Comparison of ENCODE assay signal across 11 mouse cellular contexts in genomic region chr9:66863456-66863855, GRCm38 (mm10). TPM values are rescaled to one million over a fixed set of nuclear protein-coding genes. Genes with fewer than 3 reads are reported as not detected.
DNase-seq lines count a peak whose midpoint lies in the region; ATAC-seq and TF ChIP-seq lines count a peak whose summit lies in the region.
"Had no signal": no experiment of that assay in that cellular context is flagged by ENCODE, and none has a peak within 500 bp of the region (broad histone marks: within the 10 kb centered on the region; RNA-seq: fewer than 3 reads in every experiment).

No protein-coding gene starts in this region.

- H3K4me1 ChIP-seq in hindbrain, embryonic 14.5 days (replicated peaks; ENCODE audit: control insufficient read depth, insufficient read depth, low read length), result peaks cover 6% of the 10 kb centered on the region; the same call in 1 of the 2 replicates
- peaks cover 18% of the 10 kb centered on the region for H3K4me1 ChIP-seq in hindbrain, embryonic 12.5 days
- peaks cover 53% of the 10 kb centered on the region for H3K4me1 ChIP-seq in forebrain, embryonic 10.5 days
- peaks cover 13% of the 10 kb centered on the region for H3K4me1 ChIP-seq in limb, embryonic 14.5 days (ENCODE audit: control insufficient read depth, insufficient read depth, low read length)

- peaks cover 24% of the 10 kb centered on the region for H3K36me3 ChIP-seq in hindbrain, embryonic 14.5 days (replicated peaks; ENCODE audit: control insufficient read depth, insufficient read depth)
- peaks cover 14% of the 10 kb centered on the region; the same call in 1 of the 2 replicates for H3K36me3 ChIP-seq in hindbrain, embryonic 12.5 days
- peaks cover 33% of the 10 kb centered on the region for H3K36me3 ChIP-seq in forebrain, embryonic 10.5 days (replicated peaks)
- peaks cover 18% of the 10 kb centered on the region for H3K36me3 ChIP-seq in limb, embryonic 14.5 days (ENCODE audit: control insufficient read depth, insufficient read depth, low read length)

- no peak for TF ChIP-seq POLR2A in limb, embryonic 14.5 days (IDR thresholded peaks at IDR 0.05; ENCODE audit: borderline replicate concordance, extremely low read depth, insufficient read depth, insufficient read length)

- DNase-seq in hindbrain, embryonic 14.5 days (ENCODE audit: low spot score), result no peak
- DNase-seq in brain, adult 2 months (ENCODE audit: low read depth, low spot score), result peak; percentile 75
- no peak for DNase-seq in forebrain, embryonic 10.5 days (ENCODE audit: extremely low spot score, low spot score)
- peak; percentile 44 for DNase-seq in limb, embryonic 14.5 days (ENCODE audit: low spot score)
- DNase-seq in urinary bladder, postnatal 10 days (ENCODE audit: low spot score), result no peak
- DNase-seq in spleen, adult 18-20 months, result no peak
- DNase-seq in right cerebral cortex, postnatal 10 days (ENCODE audit: low spot score in 2 of 2), result no peak
- DNase-seq: embryo, embryonic 11 days; thymus, postnatal 25 days had no signal

- peak overlapping the region; percentile 44; the same call in 1 of the 2 replicates for H3K27ac ChIP-seq in hindbrain, embryonic 14.5 days
- no peak overlapping the region for H3K27ac ChIP-seq in hindbrain, embryonic 12.5 days
- peak overlapping the region; percentile 77 for H3K27ac ChIP-seq in forebrain, embryonic 10.5 days
- H3K27ac ChIP-seq in limb, embryonic 14.5 days (replicated peaks; ENCODE audit: low read depth, low read length), result peak overlapping the region; percentile 34; the same call in 1 of the 2 replicates
- H3K27ac ChIP-seq: intestine, embryonic 15.5 days had no signal

- H3K9me3 ChIP-seq in hindbrain, embryonic 14.5 days (ENCODE audit: control insufficient read depth, low read length), result no peaks in the 10 kb centered on the region
- H3K9me3 ChIP-seq in hindbrain, embryonic 12.5 days (replicated peaks), result no peaks in the 10 kb centered on the region
- H3K9me3 ChIP-seq in forebrain, embryonic 10.5 days, result no peaks in the 10 kb centered on the region
- H3K9me3 ChIP-seq in limb, embryonic 14.5 days (ENCODE audit: control insufficient read depth, low read length), result no peaks in the 10 kb centered on the region
- H3K9me3 ChIP-seq: intestine, embryonic 15.5 days had no signal

- no peak overlapping the region for H3K4me2 ChIP-seq in hindbrain, embryonic 14.5 days (replicated peaks)
- no peak overlapping the region for H3K4me2 ChIP-seq in hindbrain, embryonic 12.5 days (replicated peaks)
- no peak overlapping the region for H3K4me2 ChIP-seq in limb, embryonic 14.5 days (replicated peaks; ENCODE audit: low read depth, low read length, severe bottlenecking)
- H3K4me2 ChIP-seq: intestine, embryonic 15.5 days had no signal

- no peak overlapping the region for H3K9ac ChIP-seq in hindbrain, embryonic 14.5 days
- no peak overlapping the region for H3K9ac ChIP-seq in hindbrain, embryonic 12.5 days
- H3K9ac ChIP-seq in limb, embryonic 14.5 days (ENCODE audit: low read depth, low read length, severe bottlenecking), result no peak overlapping the region
- H3K9ac ChIP-seq: intestine, embryonic 15.5 days had no signal

- no peak overlapping the region for H3K4me3 ChIP-seq in hindbrain, embryonic 14.5 days (replicated peaks; ENCODE audit: low read length)
- H3K4me3 ChIP-seq in hindbrain, embryonic 12.5 days, result no peak overlapping the region
- no peak overlapping the region for H3K4me3 ChIP-seq in forebrain, embryonic 10.5 days
- H3K4me3 ChIP-seq in limb, embryonic 14.5 days (replicated peaks; ENCODE audit: low read length), result no peak overlapping the region
- H3K4me3 ChIP-seq: intestine, embryonic 15.5 days had no signal

- WGBS in hindbrain, embryonic 14.5 days, result 37% methylated on average over 3 of the region's 3 CpGs
- WGBS in hindbrain, embryonic 12.5 days, result 47% methylated on average over 3 of the region's 3 CpGs
- WGBS in forebrain, embryonic 10.5 days, result 37% methylated on average over 3 of the region's 3 CpGs
- 35% methylated on average over 3 of the region's 3 CpGs for WGBS in limb, embryonic 14.5 days

- ATAC-seq in hindbrain, embryonic 14.5 days (ENCODE audit: low FRiP score), result no peak
- ATAC-seq in hindbrain, embryonic 12.5 days (ENCODE audit: low FRiP score), result no peak
- no peak for ATAC-seq in limb, embryonic 14.5 days (ENCODE audit: low FRiP score, low read depth)
- ATAC-seq: intestine, embryonic 15.5 days had no signal

- no peaks in the 10 kb centered on the region for H3K27me3 ChIP-seq in hindbrain, embryonic 14.5 days (ENCODE audit: control insufficient read depth, insufficient read depth, low read length)
- H3K27me3 ChIP-seq in hindbrain, embryonic 12.5 days, result no peaks in the 10 kb centered on the region
- H3K27me3 ChIP-seq in forebrain, embryonic 10.5 days (ENCODE audit: poor library complexity, severe bottlenecking), result no peaks in the 10 kb centered on the region
- no peaks in the 10 kb centered on the region for H3K27me3 ChIP-seq in limb, embryonic 14.5 days (ENCODE audit: control insufficient read depth, insufficient read depth, low read length)
- H3K27me3 ChIP-seq: intestine, embryonic 15.5 days had no signal

RNA-seq across cellular contexts. Expression of gene Aph1c, which starts 28.9 kb away (rescaled TPM):
- 4.5 and 6.4 TPM in 2 replicates for polyA plus RNA-seq in hindbrain, embryonic 14.5 days (2014; fragmentation: Nextera tagmentation; extraction: Ambion mirVana)
- 1.7 and 4.9 TPM in 2 replicates for polyA plus RNA-seq in hindbrain, embryonic 12.5 days (2016; fragmentation: Nextera tagmentation; extraction: Ambion mirVana)
- 1.00 and 1.5 TPM in 2 replicates for polyA plus RNA-seq in forebrain, embryonic 10.5 days (2016; fragmentation: Nextera tagmentation; extraction: Ambion mirVana)
- 1.7 and 2.5 TPM in 2 replicates for polyA plus RNA-seq in limb, embryonic 14.5 days (2012; rRNA removed)
- 2.8 and 4.3 TPM in 2 replicates for polyA plus RNA-seq in limb, embryonic 14.5 days (2014; fragmentation: Nextera tagmentation; extraction: Ambion mirVana)

RNA-seq across cellular contexts. Expression of gene Rab8b, which starts 56.0 kb away (rescaled TPM):
- polyA plus RNA-seq in hindbrain, embryonic 14.5 days (2014; fragmentation: Nextera tagmentation; extraction: Ambion mirVana), result 33.8 and 38.2 TPM in 2 replicates
- 33.9 and 39.6 TPM in 2 replicates for polyA plus RNA-seq in hindbrain, embryonic 12.5 days (2016; fragmentation: Nextera tagmentation; extraction: Ambion mirVana)
- 33.4 and 34.0 TPM in 2 replicates for polyA plus RNA-seq in forebrain, embryonic 10.5 days (2016; fragmentation: Nextera tagmentation; extraction: Ambion mirVana)
- 14.3 and 15.1 TPM in 2 replicates for polyA plus RNA-seq in limb, embryonic 14.5 days (2012; rRNA removed)
- polyA plus RNA-seq in limb, embryonic 14.5 days (2014; fragmentation: Nextera tagmentation; extraction: Ambion mirVana), result 15.4 and 16.8 TPM in 2 replicates

Comparison
In these comparisons a context has a peak if more than half of its experiments do, and no peak if none do; other contexts are left out.
1. DNase-seq: peak in brain, adult 2 months (single experiment) and limb, embryonic 14.5 days (single experiment); none in hindbrain, embryonic 14.5 days (single experiment), forebrain, embryonic 10.5 days (single experiment), urinary bladder, postnatal 10 days (single experiment), spleen, adult 18-20 months (0 of 2) and right cerebral cortex, postnatal 10 days (0 of 2).